20 mouse cellular contexts compared by ENCODE assay signal in the genomic region with DNA sequence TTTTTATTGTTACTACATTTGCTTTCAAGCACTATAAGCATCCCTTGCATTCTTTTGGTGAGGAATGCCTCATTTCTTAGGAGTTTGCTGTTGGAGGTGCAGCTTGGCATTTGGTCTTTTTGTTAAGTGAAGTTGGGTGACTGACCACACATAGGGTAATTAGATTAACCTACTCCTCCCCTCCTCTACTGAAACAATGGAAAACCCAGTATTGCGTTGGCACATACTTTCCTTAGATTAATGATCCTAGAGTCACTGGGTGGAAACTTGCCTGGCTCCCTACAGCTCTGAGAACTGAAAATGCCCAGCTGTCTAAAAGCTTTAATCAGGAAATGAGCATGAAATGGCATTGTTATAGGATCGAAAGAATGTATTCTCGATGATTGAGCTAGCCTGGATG.
DNase-seq lines count a peak whose midpoint lies in the region; ATAC-seq and TF ChIP-seq lines count a peak whose summit lies in the region.
"Had no signal": no experiment of that assay in that cellular context is flagged by ENCODE, and none has a peak within 500 bp of the region (broad histone marks: within the 10 kb centered on the region; RNA-seq: fewer than 3 reads in every experiment).

No protein-coding gene starts in this region.

- H3K27ac ChIP-seq in hindbrain, embryonic 15.5 days (replicated peaks) = no peak overlapping the region
- no peak overlapping the region for H3K27ac ChIP-seq in hindbrain, embryonic 13.5 days
- no peak overlapping the region for H3K27ac ChIP-seq in left cerebral cortex, adult 2 months
- H3K27ac ChIP-seq: forebrain, embryonic 12.5 days; kidney, embryonic 15.5 days; liver, embryonic 13.5 days; neural tube, embryonic 12.5 days; stomach, embryonic 15.5 days had no signal

- H3K4me2 ChIP-seq in hindbrain, embryonic 15.5 days = no peak overlapping the region
- no peak overlapping the region for H3K4me2 ChIP-seq in hindbrain, embryonic 13.5 days
- H3K4me2 ChIP-seq in myocyte (ENCODE audit: low read depth) = peak overlapping the region; percentile 58
- H3K4me2 ChIP-seq: forebrain, embryonic 12.5 days; heart, embryonic 11.5 days; kidney, embryonic 15.5 days; liver, embryonic 13.5 days; neural tube, embryonic 12.5 days; stomach, embryonic 15.5 days had no signal

- no peak overlapping the region for H3K9ac ChIP-seq in hindbrain, embryonic 15.5 days
- H3K9ac ChIP-seq in hindbrain, embryonic 13.5 days = no peak overlapping the region
- H3K9ac ChIP-seq: forebrain, embryonic 12.5 days; kidney, embryonic 15.5 days; liver, embryonic 13.5 days; neural tube, embryonic 12.5 days; stomach, embryonic 15.5 days had no signal

- peaks cover 4% of the 10 kb centered on the region; the same call in 1 of the 2 replicates for H3K27me3 ChIP-seq in hindbrain, embryonic 15.5 days
- peaks cover 16% of the 10 kb centered on the region; the same call in 1 of the 2 replicates for H3K27me3 ChIP-seq in hindbrain, embryonic 13.5 days
- H3K27me3 ChIP-seq in myocyte (ENCODE audit: control insufficient read depth, insufficient read depth, insufficient read length) = no peaks in the 10 kb centered on the region
- H3K27me3 ChIP-seq: liver, embryonic 13.5 days; neural tube, embryonic 12.5 days; stomach, embryonic 15.5 days had no signal

- peak; percentile 68; the same call in 1 of the 2 replicates for ATAC-seq in hindbrain, embryonic 15.5 days (ENCODE audit: low FRiP score, low read depth)
- no peak for ATAC-seq in hindbrain, embryonic 13.5 days (ENCODE audit: low FRiP score)

- H3K36me3 ChIP-seq in hindbrain, embryonic 15.5 days = no peaks in the 10 kb centered on the region
- H3K36me3 ChIP-seq in hindbrain, embryonic 13.5 days = no peaks in the 10 kb centered on the region
- no peaks in the 10 kb centered on the region for H3K36me3 ChIP-seq in myocyte (ENCODE audit: control insufficient read depth, insufficient read depth)
- H3K36me3 ChIP-seq: forebrain, embryonic 12.5 days; kidney, embryonic 15.5 days; liver, embryonic 13.5 days; neural tube, embryonic 12.5 days; stomach, embryonic 15.5 days had no signal

- peak; percentile 34 for DNase-seq in 3T3-L1 (ENCODE audit: low read depth, low spot score)
- peak; percentile 84 for DNase-seq in Muller cell, postnatal 12 days (ENCODE audit: inconsistent ontology term)
- DNase-seq in adrenal gland, postnatal 4 days (ENCODE audit: low spot score in 2 of 2) = no peak
- DNase-seq in left cerebral cortex, adult 2 months (ENCODE audit: extremely low spot score in 1 of 2, low spot score in 2 of 2) = no peak
- DNase-seq: adrenal gland, postnatal 25 days; cerebellum, adult 11 months; cerebellum, postnatal 36 days; kidney, adult 11 months; layer of hippocampus, adult 9-11 months; liver, embryonic 13.5 days; thymus, postnatal 25 days had no signal

- 34% methylated on average over 3 of the region's 3 CpGs for WGBS in hindbrain, embryonic 15.5 days
- WGBS in hindbrain, embryonic 13.5 days = 23% methylated on average over 3 of the region's 3 CpGs

- H3K4me1 ChIP-seq in hindbrain, embryonic 15.5 days (replicated peaks) = 0 out of 2 replicates have a peak, but pooled peaks cover 5% of the 10 kb centered on the region
- H3K4me1 ChIP-seq in hindbrain, embryonic 13.5 days (replicated peaks) = 0 out of 2 replicates have a peak, but pooled peaks cover 3% of the 10 kb centered on the region
- H3K4me1 ChIP-seq: forebrain, embryonic 12.5 days; liver, embryonic 13.5 days; neural tube, embryonic 12.5 days; stomach, embryonic 15.5 days had no signal

- peaks cover 29% of the 10 kb centered on the region for H3K79me2 ChIP-seq in myocyte (ENCODE audit: control insufficient read depth, insufficient read depth)

- intact Hi-C loops in left cerebral cortex, adult 2 months (cut with DNase I) = no loop called here

- TF ChIP-seq POLR2A in myocyte (IDR thresholded peaks at IDR 0.05; ENCODE audit: insufficient read length, low read depth) = no peak

- TF ChIP-seq CTCF in left cerebral cortex, adult 2 months (IDR thresholded peaks at IDR 0.05) = no peak

- H3ac ChIP-seq in myocyte (ENCODE audit: control insufficient read depth, insufficient read length) = no peak overlapping the region

- no peaks in the 10 kb centered on the region for H3K9me3 ChIP-seq in hindbrain, embryonic 15.5 days
- no peaks in the 10 kb centered on the region for H3K9me3 ChIP-seq in hindbrain, embryonic 13.5 days
- H3K9me3 ChIP-seq: forebrain, embryonic 12.5 days; kidney, embryonic 15.5 days; liver, embryonic 13.5 days; megakaryocyte, embryonic 14.5 days; neural tube, embryonic 12.5 days; stomach, embryonic 15.5 days had no signal

- H3K4me3 ChIP-seq in hindbrain, embryonic 15.5 days = no peak overlapping the region
- H3K4me3 ChIP-seq in hindbrain, embryonic 13.5 days = no peak overlapping the region
- no peak overlapping the region for H3K4me3 ChIP-seq in myocyte
- no peak overlapping the region for H3K4me3 ChIP-seq in left cerebral cortex, adult 2 months
- H3K4me3 ChIP-seq: forebrain, embryonic 12.5 days; kidney, embryonic 15.5 days; liver, embryonic 13.5 days; megakaryocyte, embryonic 14.5 days; neural tube, embryonic 12.5 days; stomach, embryonic 15.5 days had no signal

TF ChIP-seq in myocyte, 11 proteins besides CTCF, POLR2A, EP300 and RAD21:
- TF ChIP-seq TCF3 (IDR thresholded peaks at IDR 0.05; ENCODE audit: insufficient read length, low read depth) = no peak
- no peak for TF ChIP-seq MYOD1 (IDR thresholded peaks at IDR 0.05; ENCODE audit: control insufficient read depth in 1 of 3, insufficient read length in 2 of 3, low read depth in 2 of 3)
- no peak for TF ChIP-seq CEBPB (IDR thresholded peaks at IDR 0.05; ENCODE audit: insufficient read depth, poor library complexity, severe bottlenecking)
- no peak for TF ChIP-seq TCF12 (IDR thresholded peaks at IDR 0.05; ENCODE audit: insufficient read depth, poor library complexity, severe bottlenecking)
- TF ChIP-seq E2F4 (IDR thresholded peaks at IDR 0.05; ENCODE audit: insufficient read depth) = no peak
- TF ChIP-seq POLR2AphosphoS2 (IDR thresholded peaks at IDR 0.05; ENCODE audit: insufficient read length, low read depth) = no peak

Comparison
In these comparisons a context has a peak if more than half of its experiments do, and no peak if none do; other contexts are left out.
1. DNase-seq: peak in 3T3-L1 (single experiment) and Muller cell, postnatal 12 days (single experiment); none in adrenal gland, postnatal 4 days (0 of 2) and left cerebral cortex, adult 2 months (0 of 2).